Mouse (Mus musculus): ENCODE results near the gene Pick1.

Pick1 gene

DNA sequence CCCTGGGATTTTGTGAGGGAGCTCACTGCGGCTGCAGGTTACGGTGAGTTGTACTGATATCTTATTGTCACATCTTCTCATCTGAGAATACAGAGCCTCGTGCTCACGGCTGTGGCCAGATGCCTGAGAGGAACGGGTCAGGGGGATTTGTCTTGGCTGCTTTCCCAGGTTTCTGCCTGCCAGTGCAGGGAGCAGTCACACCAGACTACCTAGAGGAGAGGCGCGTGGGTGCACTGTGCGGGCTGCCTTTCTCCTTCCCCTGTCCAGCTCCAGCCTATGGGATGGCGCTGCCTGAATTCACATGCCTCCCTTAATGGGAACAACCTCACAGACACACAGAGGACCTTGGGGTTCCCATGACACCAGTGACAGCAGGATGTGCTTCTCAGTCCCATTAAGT is 6.3 kb downstream of the Pick1 start:
- DNase-seq, result no peak

DNA sequence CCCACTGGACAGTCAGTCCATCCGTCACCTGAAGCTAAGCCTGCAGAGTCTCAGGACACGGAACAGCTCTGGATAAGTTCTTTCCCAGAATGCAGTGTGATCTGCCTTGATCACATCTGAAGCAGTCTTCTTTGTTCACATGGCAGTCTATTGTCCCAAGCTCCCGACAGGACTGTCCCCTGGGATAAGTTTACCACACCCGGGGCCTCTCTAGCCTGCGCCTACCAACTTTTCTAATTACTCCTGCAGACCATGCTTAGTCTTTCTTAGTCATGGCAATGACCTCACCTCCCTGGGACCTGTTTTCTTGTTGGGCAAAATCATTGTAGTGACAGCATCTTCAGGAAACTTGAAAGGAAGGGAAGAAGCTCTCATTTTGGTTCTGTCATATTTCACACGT is 9.1 kb downstream of the Pick1 start:
- DNase-seq, result no peak

DNA sequence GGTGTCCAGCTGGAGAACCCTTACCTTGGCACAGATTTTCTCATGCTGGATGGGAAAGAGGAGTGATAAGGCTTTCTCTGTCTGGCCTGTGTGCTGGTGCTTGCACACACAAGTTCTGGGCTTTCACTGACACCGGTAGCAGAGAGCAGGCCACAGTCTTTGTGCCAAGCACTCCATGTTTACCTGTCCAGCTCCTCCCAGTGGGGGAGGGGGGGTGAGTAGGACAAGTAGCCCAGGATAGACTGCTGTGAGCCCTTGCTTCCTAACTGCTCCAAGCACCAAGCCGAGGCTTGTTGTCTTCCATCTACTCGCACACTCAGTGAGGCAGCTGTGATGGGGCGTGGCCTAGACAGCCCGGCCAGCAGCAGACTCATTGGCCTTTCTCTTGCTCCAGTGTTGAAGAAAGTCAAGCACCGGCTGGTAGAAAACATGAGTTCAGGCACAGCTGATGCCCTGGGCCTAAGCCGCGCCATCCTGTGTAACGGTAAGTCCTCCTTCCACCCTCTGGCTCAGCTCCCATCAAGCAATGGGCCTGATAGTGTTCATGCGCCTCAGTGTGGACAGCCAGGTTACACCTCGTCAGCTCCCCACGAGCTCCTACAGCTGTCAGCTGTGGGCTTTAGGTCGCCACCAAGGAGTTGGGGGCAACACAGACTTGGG is 13.7 kb downstream of the Pick1 start:
- DNase-seq, result no peak

DNA sequence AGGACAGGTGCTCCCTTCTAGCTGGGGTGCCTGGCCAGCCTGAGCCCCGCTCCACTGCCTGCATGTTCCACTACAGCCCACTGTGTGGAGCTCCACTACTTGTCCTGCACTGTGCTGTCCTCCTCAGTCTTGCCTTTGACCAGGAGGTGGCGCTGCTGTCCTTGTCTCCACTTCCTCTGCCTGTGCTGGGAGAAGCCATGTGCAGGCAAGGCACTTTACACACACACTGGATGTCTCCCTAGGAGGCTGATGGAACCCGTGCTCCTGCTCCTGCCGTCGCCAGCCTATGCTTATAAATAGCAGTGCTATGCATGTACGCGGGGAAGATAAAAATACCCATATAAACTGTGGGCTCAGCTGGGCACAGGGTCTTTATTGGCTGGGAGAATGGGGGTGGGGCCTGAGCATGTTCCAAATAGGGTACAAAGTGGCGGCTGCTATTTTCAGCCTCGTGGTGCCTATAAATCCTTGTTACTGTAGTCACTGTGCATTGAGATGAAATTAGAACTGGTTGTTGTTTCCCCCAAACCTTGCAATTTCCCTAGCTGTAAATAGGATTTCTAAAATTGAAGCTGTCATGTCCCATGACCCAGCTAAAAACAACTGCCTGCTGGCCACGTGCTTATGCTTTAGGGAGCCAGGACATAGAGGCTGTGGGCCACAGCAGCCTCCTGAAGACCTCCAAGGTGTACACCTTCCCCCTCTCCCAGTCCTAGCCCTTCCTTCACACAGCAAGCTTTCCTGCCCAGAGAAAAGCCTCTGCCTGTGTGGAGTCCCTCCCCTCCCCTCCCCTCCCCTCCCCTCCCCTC is 14.5 kb downstream of the Pick1 start:
- peak; percentile 97 for DNase-seq

DNA sequence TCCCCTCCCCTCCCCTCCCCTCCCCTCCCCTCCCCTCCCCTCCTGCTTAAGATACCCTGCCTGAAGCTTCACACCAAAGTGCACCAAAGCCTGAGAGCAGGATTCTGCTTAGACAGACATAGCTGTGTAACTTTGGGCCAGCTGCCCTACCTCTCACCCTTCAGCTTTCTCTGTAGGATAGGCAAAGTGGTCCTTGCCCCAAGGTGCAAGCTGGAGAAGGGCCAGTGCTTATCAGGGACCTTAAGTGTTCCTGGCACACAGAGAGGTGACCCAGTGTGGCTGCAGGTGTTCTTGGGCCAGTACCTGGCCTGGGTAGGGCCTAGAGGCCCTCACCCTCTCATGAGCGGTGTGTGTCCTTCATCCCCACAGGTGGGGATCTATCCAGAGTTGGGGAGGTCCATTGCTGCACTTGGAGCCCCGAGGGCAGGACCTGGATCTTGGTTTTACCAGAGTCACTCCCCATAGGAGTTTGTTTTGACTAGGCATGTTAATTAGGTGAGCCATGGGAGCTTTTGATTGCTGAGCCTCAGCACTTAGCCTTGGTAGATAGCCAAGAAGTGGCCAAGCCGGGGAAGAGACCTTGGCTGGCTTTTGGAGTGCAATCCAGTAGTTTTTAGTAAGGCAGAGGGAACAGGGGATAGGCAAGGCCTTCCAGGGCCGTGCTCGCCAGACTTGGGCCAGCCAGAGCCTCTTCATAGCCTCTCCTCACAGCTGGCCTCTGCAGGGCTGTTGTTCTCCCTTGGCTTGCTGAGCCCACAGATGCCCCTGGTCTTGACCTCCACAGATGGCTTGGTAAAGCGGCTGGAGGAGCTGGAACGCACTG is 15.3 kb downstream of the Pick1 start:
- DNase-seq, result no peak

DNA sequence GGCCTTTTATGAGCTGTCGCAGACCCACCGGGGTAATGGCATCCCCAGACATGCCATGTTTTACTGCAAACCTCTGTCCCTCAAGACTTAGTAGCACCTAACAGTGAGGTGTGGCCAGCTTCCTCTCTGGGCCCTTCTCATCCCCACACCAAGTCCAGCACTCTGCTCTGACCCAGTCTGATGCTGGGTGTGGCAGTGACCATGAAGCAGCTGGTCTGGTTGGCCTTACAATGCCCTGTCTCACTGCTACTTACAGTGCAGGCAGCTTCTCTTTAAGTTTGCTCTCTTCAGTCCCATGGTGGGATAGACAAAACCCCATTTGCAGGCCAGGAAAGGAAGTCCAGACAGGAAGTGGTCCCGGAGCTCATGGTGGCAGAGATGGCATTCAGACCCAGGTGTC is 16.3 kb downstream of the Pick1 start:
- DNase-seq, result no peak

DNA sequence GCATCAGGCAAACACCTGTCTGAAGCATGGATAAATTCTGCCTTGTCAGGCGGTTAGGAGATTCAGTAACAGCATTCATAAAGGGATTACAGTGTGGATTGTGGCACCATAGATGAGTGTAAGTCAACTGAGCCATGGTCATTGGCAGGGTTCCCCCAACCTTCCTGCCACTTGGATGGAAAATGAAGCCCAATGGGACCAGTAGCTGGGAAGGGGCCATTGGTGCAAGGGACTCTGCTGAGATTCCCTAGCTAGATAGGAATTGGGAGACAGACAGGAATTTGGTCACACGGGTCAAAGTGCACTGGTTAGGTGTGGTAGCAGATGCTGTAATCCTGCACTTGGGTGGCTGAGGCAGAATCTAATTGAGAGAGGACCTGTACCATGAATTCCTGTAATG is 21.3 kb downstream of the Pick1 start:
- DNase-seq, result no peak

DNA sequence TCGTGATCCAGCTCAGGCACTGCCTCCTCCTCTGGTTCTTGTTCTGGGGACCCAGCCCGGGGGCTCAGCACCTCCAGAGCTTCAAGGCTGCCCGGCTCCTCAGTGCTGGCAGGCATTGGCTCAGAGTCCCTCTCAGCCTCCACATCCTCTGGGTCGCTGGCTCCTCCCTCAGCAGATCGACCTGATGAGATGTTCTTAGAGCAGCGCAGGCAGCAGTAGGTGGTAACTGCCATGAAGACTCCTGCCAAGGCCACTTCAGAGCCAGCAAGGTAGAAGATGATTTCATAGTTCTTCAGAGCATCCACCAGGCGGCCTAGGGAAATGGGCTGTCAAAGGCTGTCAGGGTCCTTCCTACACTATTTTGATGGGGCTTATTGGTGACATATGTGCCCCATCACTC is 22.2 kb downstream of the Pick1 start:
- DNase-seq, result no peak

DNA sequence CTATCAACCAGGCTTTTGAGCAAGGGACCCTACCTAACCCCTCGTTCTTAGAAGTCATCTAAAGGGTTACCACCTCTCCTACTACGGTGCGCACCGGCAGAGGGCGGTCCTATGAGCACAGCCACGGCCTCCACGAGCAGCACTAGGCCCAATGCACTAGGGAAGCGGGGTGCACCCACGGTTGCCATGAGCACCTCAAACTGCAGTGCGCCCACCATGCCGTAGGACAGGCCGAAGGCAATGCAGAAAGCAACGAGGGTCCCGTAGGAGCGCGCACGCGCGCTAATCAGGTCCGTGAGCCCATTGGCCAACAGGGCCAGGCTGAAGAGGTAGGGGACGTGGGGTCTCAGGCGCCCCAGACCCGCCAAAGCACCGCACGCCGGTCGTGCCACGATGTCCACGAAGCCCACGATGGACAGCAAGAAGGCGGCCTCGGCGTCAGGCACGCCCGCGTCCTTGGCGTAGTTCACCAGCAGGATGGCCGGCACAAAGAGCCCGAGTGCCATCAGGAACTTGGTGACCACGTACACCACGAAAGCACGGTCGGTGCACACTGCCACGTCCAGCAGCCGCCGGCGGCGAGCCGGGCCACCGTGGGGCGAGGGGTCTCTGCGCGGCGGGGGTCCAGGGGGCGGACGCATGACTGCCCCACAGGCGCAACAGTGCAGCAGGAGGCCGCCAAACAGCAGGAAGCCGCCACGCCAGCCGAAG is 23.0 kb downstream of the Pick1 start:
- DNase-seq, result peak; percentile 54

DNA sequence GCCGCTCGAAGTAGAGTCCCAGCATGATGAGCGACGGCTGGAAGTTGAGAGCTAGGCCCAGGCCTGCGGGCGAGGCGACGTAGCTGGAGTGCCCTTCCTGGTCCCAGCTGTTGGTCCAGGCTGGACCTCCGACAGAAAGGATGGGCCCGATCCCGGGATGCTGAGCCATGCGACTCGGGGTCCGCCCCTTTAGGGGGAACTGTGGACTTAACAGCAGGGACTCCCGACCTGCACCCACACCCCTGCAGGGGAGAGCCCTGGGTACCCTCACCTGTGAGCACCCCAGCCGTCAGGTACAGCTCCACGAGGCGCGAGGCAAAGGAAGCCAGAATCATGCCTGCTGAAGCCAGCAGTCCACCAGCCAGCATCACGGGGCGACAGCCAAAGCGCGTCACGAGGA is 23.6 kb downstream of the Pick1 start:
- DNase-seq, result no peak

DNA sequence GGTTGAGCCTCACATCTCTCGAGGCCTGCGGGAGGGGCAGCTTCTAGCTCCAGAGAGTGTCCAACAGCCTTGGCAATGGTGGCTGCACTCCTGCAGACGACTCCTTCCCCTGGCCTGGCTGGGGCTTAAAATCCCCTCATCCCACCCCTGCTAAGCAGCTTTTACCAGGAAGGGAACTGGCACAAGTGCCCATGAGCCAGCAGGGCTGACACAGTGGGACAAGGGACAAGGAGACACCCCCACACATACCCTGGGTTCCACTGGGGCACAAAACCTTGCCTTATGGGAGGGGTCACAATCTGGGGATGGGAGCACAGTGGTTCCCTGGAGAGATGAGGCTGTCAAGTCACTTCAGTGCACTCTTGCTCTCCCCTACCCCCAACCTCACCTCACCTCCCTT is 25.7 kb downstream of the Pick1 start, which contains the start of gene Slc16a8:
Slc16a8 (minus strand) TSS at position 101 of the 400 bp plus-strand sequence.
- DNase-seq, result no peak

DNA sequence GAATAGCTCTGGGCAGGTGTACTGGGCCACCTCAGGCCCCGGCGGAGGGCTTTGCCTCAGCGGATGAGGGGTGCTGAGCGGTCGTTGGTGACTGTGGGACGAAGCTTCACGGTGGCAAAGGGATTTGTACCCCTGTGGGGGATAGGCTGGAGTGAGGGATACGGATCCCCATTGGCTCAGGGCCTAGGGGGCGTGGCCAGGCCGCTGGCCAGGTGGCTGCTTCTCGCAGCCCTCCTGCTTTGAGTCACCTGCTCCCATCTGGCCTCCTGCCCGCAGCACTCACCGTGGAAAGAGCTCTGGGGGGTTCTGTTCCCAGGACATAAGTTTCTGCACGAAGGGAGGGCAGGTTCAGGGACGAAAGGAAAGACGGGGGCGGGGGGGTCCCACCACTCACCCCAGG is 29.5 kb downstream of the Pick1 start:
- DNase-seq, result no peak

DNA sequence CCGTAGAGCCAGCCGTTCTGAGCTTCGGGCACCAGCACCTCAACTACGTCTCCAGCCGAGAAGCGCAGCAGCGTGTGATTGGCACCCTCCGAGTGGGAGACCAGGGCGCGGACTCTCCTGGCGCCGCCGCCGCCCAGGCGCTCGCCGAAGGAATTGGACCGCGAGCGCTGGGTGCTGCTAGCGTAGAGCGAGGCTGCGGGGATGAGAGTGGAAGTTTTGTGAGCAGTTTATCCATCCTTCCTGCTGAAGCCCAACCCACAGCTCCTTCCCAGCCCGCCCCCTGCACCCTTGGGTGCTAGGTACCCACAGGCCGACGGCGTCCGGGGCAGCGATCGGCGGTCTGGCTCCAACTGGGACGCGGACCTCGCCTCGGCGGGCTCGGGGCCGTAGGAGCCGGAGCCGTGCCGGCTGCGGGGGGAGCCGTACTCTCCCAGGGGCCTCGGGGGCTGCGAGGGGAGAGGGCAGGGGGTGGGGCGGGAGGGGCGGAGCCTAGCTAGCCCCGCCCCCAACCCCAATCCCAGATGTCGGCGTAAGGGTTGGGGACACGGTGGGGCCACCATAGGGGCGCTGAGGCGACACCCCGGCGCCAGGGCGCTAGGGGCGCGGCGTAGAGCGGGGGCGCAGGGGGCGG is 32.2 kb downstream of the Pick1 start:
- DNase-seq, result peak; percentile 58

DNA sequence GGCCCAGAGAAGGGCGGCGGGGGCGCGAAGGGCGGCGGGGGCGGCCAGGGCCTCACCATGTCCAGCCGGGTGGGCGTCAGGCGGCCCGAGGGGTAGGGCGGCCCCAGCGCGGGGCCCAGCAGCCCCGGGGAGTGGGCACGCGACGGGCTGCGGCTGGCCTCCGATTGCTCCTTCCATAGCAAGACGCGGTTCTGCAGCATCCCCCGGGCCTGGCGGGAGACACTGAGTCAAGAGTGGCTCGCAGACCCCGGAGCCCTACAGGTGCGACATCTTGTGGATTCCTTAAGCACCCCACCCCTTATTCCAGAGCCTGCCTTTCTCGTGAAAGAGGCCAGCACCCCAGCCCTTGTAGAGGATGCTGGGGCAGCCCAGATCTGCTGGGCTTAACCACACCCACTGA is 32.8 kb downstream of the Pick1 start:
- DNase-seq, result peak; percentile 50

DNA sequence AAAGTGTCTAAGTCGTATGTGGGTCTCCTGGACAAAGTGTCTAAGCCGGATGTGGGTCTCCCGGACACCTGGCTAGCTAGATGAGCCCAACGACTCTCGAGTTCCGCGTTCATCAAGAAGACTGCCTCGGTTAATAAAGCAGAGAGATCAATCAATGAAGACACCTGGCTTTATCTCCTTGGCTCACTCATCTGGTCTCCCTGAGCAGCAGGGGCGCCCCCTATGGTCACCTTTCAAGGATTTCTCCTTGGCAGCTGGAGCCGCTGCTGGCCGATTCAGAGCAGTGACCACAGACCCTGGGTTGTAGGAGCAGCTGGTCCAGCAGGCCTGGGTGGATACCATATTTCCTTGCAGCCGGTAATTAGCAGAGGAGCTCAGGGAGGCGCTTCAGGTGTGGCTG is 33.4 kb downstream of the Pick1 start:
- peak; percentile 73 for DNase-seq

DNA sequence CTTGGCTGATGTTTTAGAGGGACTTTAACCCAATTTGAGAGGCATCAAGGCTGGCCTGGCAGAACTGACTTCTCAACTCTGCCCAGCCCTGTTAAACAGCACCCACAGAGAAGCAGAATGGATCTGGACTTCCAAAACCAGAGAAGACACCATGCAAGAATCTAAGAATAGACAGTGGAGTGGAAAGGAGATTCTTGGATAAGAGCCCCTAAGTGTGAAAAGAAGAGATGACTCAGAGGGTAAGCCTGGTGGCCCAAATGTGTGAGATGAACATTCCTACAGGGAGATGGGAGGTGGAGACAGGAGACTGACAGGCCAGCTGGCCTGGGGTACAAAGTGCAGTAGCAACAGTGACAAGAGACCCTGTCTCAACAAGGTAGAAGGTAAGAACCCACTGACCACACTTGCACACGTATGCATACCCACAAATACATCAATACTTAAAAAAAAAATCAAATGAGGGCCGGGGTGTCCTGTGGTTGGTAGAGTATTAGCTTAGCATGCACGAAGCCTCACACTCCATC is 33.9 kb downstream of the Pick1 start:
- no peak for DNase-seq

DNA sequence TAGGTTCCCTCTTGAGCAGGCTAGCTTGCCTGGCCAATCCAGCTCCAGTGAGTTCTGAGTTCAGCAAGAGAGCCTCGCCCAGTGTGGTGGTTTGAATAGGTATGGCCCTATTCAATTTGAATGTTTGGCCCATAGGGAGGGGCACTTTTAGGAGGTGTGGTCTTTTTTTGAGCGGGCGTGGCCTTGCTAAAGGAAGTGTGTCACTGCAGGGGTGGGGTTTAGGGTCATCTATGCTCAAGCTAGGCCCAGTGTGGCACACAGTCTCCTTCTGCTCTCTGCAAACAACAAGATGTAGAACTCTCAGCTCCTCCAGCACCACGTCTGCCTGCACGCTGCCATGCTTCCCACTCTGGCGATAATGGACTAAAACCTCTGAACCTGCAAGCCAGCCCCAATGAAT is 34.8 kb downstream of the Pick1 start:
- no peak for DNase-seq

DNA sequence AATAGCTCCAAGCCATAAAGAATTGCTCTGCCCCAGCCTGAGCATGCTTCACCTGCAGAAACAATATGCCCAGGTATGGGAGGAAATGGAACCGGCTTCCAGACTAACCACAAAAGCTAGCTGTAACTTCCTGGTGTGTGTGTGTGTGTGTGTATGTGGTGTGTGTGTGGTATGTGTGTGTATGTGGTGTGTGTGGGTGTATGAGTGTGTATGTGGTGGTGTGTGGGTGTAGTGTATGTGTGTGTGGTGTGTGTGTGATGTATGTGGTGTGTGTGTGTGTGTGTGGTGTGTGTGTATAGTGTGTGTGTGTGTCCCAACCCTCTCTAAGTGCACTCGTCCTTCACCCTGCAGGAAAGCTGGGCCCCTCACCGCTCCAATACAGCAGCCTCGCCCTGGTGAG is 36.4 kb downstream of the Pick1 start:
- no peak for DNase-seq

DNA sequence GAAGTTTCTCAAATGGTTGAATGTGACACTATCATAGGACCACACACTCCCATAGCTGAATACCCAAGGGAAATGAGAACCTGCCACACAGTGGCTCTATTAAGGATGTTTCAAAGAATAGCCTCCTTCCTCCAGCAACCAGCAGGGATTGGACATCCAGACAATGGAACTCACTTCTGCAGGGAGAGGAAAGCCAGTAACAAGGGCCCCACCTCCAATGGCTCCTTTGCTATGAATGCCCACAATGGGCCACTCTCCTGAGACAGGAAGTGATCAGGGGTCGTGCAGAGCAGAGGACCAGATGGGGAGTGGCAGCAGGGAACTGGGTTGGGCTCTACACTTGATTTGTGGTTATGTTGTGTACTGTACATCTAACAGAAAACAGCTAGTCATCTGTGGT is 39.5 kb downstream of the Pick1 start:
- no peak for DNase-seq

DNA sequence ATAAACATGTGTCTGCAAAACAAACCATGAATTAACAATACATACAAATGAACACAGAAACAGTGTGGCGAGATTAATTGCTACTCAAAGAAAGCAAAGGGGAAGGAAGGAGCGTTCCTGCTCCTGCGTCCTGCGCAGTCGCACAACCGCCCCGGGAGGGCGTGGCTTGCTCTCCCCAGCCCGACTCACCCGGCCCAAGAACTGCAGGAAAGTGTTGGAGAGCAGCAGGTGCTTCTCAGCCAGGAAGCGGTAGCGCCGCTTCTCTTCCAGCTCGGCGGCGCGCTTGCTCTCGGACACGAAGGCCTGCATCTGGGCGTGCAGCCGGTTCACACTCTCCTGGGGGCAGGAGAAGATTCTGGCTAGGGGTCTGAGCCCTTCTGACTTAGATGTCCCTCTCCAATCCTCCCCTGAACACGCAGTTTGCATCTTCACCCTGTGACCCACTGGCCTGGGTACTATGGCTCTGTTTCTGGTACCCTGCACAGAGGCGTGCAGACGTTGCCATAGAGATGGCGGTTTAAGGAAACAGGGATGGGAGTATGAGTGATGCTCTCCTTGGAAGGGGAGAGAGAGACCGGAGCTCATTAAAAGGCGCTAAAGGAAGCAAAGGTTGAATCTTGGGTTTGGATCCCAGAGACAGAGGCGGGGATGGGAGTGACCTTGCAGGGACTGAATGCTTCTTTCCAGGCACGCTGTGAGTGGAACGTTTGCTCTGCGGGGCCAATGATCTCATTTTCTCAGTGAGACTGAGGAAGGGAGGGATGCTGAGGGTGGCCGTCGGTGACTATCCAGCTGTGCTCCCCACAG is 41.5 kb downstream of the Pick1 start:
- peak; percentile 93 for DNase-seq

DNA sequence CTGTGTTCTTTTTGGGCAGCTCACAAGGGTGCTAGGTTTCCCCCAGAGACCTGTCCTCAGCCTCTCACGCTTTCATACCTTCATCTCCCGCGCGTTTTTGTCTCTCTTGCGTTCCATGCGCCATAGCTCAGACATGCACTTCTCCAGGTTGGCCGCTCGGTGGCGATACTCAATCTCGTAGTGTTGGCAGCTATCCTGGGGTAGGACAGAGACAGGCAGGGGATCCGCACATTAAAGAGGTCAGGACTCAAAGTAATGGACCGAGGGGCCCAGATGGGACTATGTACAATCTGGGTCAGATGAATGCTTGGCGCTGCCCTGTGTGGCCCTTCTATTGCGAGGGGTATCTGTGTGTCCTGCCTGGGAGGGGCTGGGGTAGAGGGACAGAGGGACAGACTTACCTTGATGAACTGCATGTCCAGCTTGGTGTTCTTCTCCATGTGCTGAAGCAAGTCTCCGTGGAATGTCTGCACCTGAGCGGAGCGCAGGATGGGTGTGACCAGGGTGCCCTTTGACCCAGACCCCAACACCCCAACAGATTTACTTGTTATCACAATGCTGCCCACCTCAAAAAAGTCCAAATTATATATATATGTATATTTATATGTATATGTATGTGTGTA is 42.3 kb downstream of the Pick1 start:
- DNase-seq, result peak; percentile 90

All from thymus, postnatal 4 days (tissue).